Mouse (Mus musculus): ENCODE measurements at regions not wholly inside any gene's neighbourhood (a gene's known extent, or its start where the extent isn't known, plus 50 kb on each side); places are given as distances from the start of the nearest gene placed in this dataset.

DNA sequence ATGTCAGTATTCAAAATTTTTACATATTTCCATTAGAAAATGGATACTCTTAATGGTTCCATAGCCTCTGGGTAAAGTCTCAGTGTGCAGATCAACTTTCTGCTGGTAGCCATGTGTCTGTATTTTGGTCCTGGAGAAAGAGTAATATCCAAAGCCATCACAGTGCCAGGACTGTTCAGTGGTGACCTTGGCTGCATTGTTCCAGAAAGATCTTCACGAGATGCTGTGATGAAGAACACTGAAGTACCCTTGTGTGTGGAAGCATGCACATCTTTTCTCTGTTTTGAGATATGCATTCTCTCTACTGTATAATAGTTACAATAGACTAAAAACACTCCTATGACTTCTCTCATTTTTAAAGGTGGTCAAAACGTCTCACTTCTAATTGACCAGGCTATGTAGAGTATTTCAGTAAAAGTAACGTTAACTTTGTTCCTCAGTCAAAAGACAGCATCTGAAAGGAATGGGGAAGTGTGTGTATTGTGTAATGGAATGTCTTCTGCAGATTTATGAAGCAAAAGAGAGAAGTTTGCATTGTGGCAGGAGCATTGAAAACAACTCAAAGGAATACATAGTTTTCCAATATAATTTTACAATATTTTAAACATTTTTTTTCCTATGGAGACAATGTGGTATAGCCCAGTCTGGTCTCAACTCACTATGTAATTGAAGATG lies 192.8 kb upstream of the Negr1 start:
- Histone ChIP-seq H3K27ac (replicated peaks; ENCODE audit: insufficient read depth, low read depth, low read length) (no peak overlapping the region), H3K27me3 (ENCODE audit: control insufficient read depth, insufficient read depth, low read length) (no peaks in the 10 kb centered on the region), H3K9ac (ENCODE audit: low read depth, low read length) (no peak overlapping the region), H3K4me1 (ENCODE audit: control insufficient read depth, insufficient read depth, low read length) (no peaks in the 10 kb centered on the region), H3K79me2 (ENCODE audit: control insufficient read depth, insufficient read depth, low read length) (no peaks in the 10 kb centered on the region), H3K4me3 (ENCODE audit: insufficient read depth, low read depth, low read length) (no peak overlapping the region), H3K36me3 (ENCODE audit: control insufficient read depth, insufficient read depth, low read length) (no peaks in the 10 kb centered on the region)
- 58% methylated on average over 3 of the region's 3 CpGs for WGBS
- TF ChIP-seq CTCF (IDR thresholded peaks at IDR 0.05; ENCODE audit: low read depth, low read length) (no peak), POLR2A (IDR thresholded peaks at IDR 0.05; ENCODE audit: extremely low read depth, insufficient read depth, low read length) (no peak)
- DNase-seq (ENCODE audit: extremely low read depth, low read depth, low spot score), result no peak

GRCm38 (mm10) chr3:156376717-156377116 lies 184.9 kb upstream of the Negr1 start:
- H3K4me3 ChIP-seq (ENCODE audit: insufficient read depth, low read depth, low read length), result no peak overlapping the region
- no peaks in the 10 kb centered on the region for H3K27me3 ChIP-seq (ENCODE audit: control insufficient read depth, insufficient read depth, low read length)
- no peaks in the 10 kb centered on the region for H3K79me2 ChIP-seq (ENCODE audit: control insufficient read depth, insufficient read depth, low read length)
- no peak overlapping the region for H3K27ac ChIP-seq (replicated peaks; ENCODE audit: insufficient read depth, low read depth, low read length)
- no peaks in the 10 kb centered on the region for H3K36me3 ChIP-seq (ENCODE audit: control insufficient read depth, insufficient read depth, low read length)
- H3K9ac ChIP-seq (ENCODE audit: low read depth, low read length), result no peak overlapping the region
- H3K4me1 ChIP-seq (ENCODE audit: control insufficient read depth, insufficient read depth, low read length), result no peaks in the 10 kb centered on the region
- no peak for DNase-seq (ENCODE audit: extremely low read depth, low read depth, low spot score)
- TF ChIP-seq POLR2A (IDR thresholded peaks at IDR 0.05; ENCODE audit: extremely low read depth, insufficient read depth, low read length), result no peak
- no peak for TF ChIP-seq CTCF (IDR thresholded peaks at IDR 0.05; ENCODE audit: low read depth, low read length)

DNA sequence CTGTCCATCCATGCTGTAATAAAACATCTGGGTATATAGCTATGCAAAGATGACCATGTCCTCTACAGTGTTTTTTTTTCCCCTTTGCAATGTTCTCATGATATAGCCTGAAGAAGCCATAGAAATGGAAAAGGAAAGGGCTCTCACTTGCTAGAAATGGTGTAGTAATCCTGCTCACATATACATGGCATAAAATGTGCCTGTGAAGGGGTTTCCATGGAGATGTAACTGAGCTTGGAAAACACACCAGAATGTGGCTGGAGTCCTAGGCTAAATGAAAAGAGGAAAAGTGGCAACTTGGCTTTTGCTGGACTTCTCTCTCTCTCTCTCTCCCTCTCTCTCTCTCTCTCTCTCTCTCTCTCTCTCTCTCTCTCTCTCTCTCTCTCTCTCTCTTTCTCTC lies 178.7 kb upstream of the Negr1 start:
- Histone ChIP-seq H3K79me2 (ENCODE audit: control insufficient read depth, insufficient read depth, low read length) (no peaks in the 10 kb centered on the region), H3K36me3 (ENCODE audit: control insufficient read depth, insufficient read depth, low read length) (no peaks in the 10 kb centered on the region), H3K9ac (ENCODE audit: low read depth, low read length) (no peak overlapping the region), H3K27ac (replicated peaks; ENCODE audit: insufficient read depth, low read depth, low read length) (no peak overlapping the region), H3K27me3 (ENCODE audit: control insufficient read depth, insufficient read depth, low read length) (no peaks in the 10 kb centered on the region), H3K4me3 (ENCODE audit: insufficient read depth, low read depth, low read length) (no peak overlapping the region), H3K4me1 (ENCODE audit: control insufficient read depth, insufficient read depth, low read length) (no peaks in the 10 kb centered on the region)
- DNase-seq (ENCODE audit: extremely low read depth, low read depth, low spot score), result no peak
- TF ChIP-seq POLR2A (IDR thresholded peaks at IDR 0.05; ENCODE audit: extremely low read depth, insufficient read depth, low read length) (no peak), CTCF (IDR thresholded peaks at IDR 0.05; ENCODE audit: low read depth, low read length) (no peak)

- no peaks in the 10 kb centered on the region for H3K36me3 ChIP-seq (ENCODE audit: control insufficient read depth, insufficient read depth, low read length)
- DNase-seq (ENCODE audit: extremely low read depth, low read depth, low spot score), result no peak
- TF ChIP-seq POLR2A (IDR thresholded peaks at IDR 0.05; ENCODE audit: extremely low read depth, insufficient read depth, low read length) (no peak), CTCF (IDR thresholded peaks at IDR 0.05; ENCODE audit: low read depth, low read length) (no peak)
- no peaks in the 10 kb centered on the region for H3K79me2 ChIP-seq (ENCODE audit: control insufficient read depth, insufficient read depth, low read length)
- no peaks in the 10 kb centered on the region for H3K4me1 ChIP-seq (ENCODE audit: control insufficient read depth, insufficient read depth, low read length)
- no peaks in the 10 kb centered on the region for H3K27me3 ChIP-seq (ENCODE audit: control insufficient read depth, insufficient read depth, low read length)
- no peak overlapping the region for H3K9ac ChIP-seq (ENCODE audit: low read depth, low read length)
- H3K4me3 ChIP-seq (ENCODE audit: insufficient read depth, low read depth, low read length), result no peak overlapping the region
- WGBS, result 71% methylated on average over 3 of the region's 3 CpGs
- H3K27ac ChIP-seq (replicated peaks; ENCODE audit: insufficient read depth, low read depth, low read length), result no peak overlapping the region
These were observed 155.5 kb upstream of the Negr1 start for GRCm38 (mm10) chr3:156406136-156406535.

- TF ChIP-seq CTCF (IDR thresholded peaks at IDR 0.05; ENCODE audit: low read depth, low read length), result no peak
- TF ChIP-seq POLR2A (IDR thresholded peaks at IDR 0.05; ENCODE audit: extremely low read depth, insufficient read depth, low read length), result no peak
- 75% methylated on average over 2 of the region's 2 CpGs for whole genome bisulfite sequencing
- DNase-seq (ENCODE audit: extremely low read depth, low read depth, low spot score), result no peak
- H3K36me3 ChIP-seq (ENCODE audit: control insufficient read depth, insufficient read depth, low read length), result no peaks in the 10 kb centered on the region
- no peak overlapping the region for H3K4me3 ChIP-seq (ENCODE audit: insufficient read depth, low read depth, low read length)
- no peak overlapping the region for H3K27ac ChIP-seq (replicated peaks; ENCODE audit: insufficient read depth, low read depth, low read length)
- H3K9ac ChIP-seq (ENCODE audit: low read depth, low read length), result no peak overlapping the region
- H3K4me1 ChIP-seq (ENCODE audit: control insufficient read depth, insufficient read depth, low read length), result no peaks in the 10 kb centered on the region
- no peaks in the 10 kb centered on the region for H3K27me3 ChIP-seq (ENCODE audit: control insufficient read depth, insufficient read depth, low read length)
- no peaks in the 10 kb centered on the region for H3K79me2 ChIP-seq (ENCODE audit: control insufficient read depth, insufficient read depth, low read length)
These were observed 154.5 kb upstream of the Negr1 start for GRCm38 (mm10) chr3:156407112-156407511.

- no peak overlapping the region for H3K9ac ChIP-seq (ENCODE audit: low read depth, low read length)
- TF ChIP-seq CTCF (IDR thresholded peaks at IDR 0.05; ENCODE audit: low read depth, low read length) (no peak), POLR2A (IDR thresholded peaks at IDR 0.05; ENCODE audit: extremely low read depth, insufficient read depth, low read length) (no peak)
- no peaks in the 10 kb centered on the region for H3K79me2 ChIP-seq (ENCODE audit: control insufficient read depth, insufficient read depth, low read length)
- no peaks in the 10 kb centered on the region for H3K27me3 ChIP-seq (ENCODE audit: control insufficient read depth, insufficient read depth, low read length)
- no peak for DNase-seq (ENCODE audit: extremely low read depth, low read depth, low spot score)
- no peak overlapping the region for H3K4me3 ChIP-seq (ENCODE audit: insufficient read depth, low read depth, low read length)
- no peak overlapping the region for H3K27ac ChIP-seq (replicated peaks; ENCODE audit: insufficient read depth, low read depth, low read length)
- no peaks in the 10 kb centered on the region for H3K36me3 ChIP-seq (ENCODE audit: control insufficient read depth, insufficient read depth, low read length)
- WGBS, result 35% methylated on average over 1 of the region's 1 CpGs
- H3K4me1 ChIP-seq (ENCODE audit: control insufficient read depth, insufficient read depth, low read length), result no peaks in the 10 kb centered on the region
These were observed 151.5 kb upstream of the Negr1 start for GRCm38 (mm10) chr3:156410126-156410525.

Measured in liver, adult 2 months (tissue).